Mouse (Mus musculus): ENCODE results near the gene Lrrc4.

- TF ChIP-seq CTCF (IDR thresholded peaks at IDR 0.05; ENCODE audit: extremely low read depth, insufficient read depth, low read length) (no peak), POLR2A (IDR thresholded peaks at IDR 0.05; ENCODE audit: extremely low read depth, insufficient read depth, low read length) (no peak)
Observed at GRCm38 (mm10) chr6:28849317-28849716, 17.8 kb upstream of the Lrrc4 start.

All from cortical plate, adult 2 months (tissue).